Mouse (Mus musculus): Measurements from ENCODE around the gene Pheta1. TPM values are rescaled to one million over a fixed set of nuclear protein-coding genes. Genes with fewer than 3 reads are reported as not detected.

The Pheta1 gene
- polyA plus RNA-seq, 1 experiment from 2014 or later: 24.4 TPM

- Histone ChIP-seq H3K4me3 (ENCODE audit: low read depth, low read length) (peak overlapping the region; percentile 73), H3K9ac (ENCODE audit: low read length) (peak overlapping the region; percentile 74), H3K27me3 (replicated peaks; ENCODE audit: control insufficient read depth, insufficient read depth, low read length) (0 out of 2 replicates have a peak, but pooled peaks cover 4% of the 10 kb centered on the region), H3K27ac (ENCODE audit: low read depth) (peak overlapping the region; percentile 81), H3K4me1 (replicated peaks; ENCODE audit: control insufficient read depth, insufficient read depth, low read length) (peaks cover 46% of the 10 kb centered on the region), H3K9me3 (ENCODE audit: control insufficient read depth, low read length) (no peaks in the 10 kb centered on the region), H3K4me2 (ENCODE audit: low read length) (peak overlapping the region; percentile 63), H3K36me3 (ENCODE audit: control insufficient read depth, insufficient read depth, low read length) (no peaks in the 10 kb centered on the region)
- WGBS: under 1% methylated on average over 77 of the region's 77 CpGs
- ATAC-seq (replicated peaks; ENCODE audit: low FRiP score, low TSS enrichment, low read depth): peak; percentile 83
- DNase-seq (ENCODE audit: low spot score): peak; percentile 94
Measured at GRCm38 (mm10) chr5:121836692-121837415, 11.9 kb upstream of the Pheta1 start.

GRCm38 (mm10) chr5:121837441-121838340, 11.1 kb upstream of the Pheta1 start, which contains the start of gene Sh2b3:
Gene Sh2b3 (minus strand): TSS chr5:121837646.
- peak; percentile 70 for DNase-seq (ENCODE audit: low spot score)
- no peaks in the 10 kb centered on the region for H3K9me3 ChIP-seq (ENCODE audit: control insufficient read depth, low read length)
- peak within 1 kb of the TSS; percentile 73 for H3K4me3 ChIP-seq (ENCODE audit: low read depth, low read length)
- WGBS: 1% methylated on average over 35 of the region's 35 CpGs
- H3K4me1 ChIP-seq (replicated peaks; ENCODE audit: control insufficient read depth, insufficient read depth, low read length): peaks cover 38% of the 10 kb centered on the region
- no peaks in the 10 kb centered on the region for H3K36me3 ChIP-seq (ENCODE audit: control insufficient read depth, insufficient read depth, low read length)
- peak within 1 kb of the TSS; percentile 74 for H3K9ac ChIP-seq (ENCODE audit: low read length)
- 0 out of 2 replicates have a peak, but pooled peaks cover 4% of the 10 kb centered on the region for H3K27me3 ChIP-seq (replicated peaks; ENCODE audit: control insufficient read depth, insufficient read depth, low read length)
- peak within 1 kb of the TSS; percentile 81 for H3K27ac ChIP-seq (ENCODE audit: low read depth)
- H3K4me2 ChIP-seq (ENCODE audit: low read length): peak within 1 kb of the TSS; percentile 63
- peak; percentile 34; the same call in 1 of the 2 replicates for ATAC-seq (replicated peaks; ENCODE audit: low FRiP score, low TSS enrichment, low read depth)

- 2% methylated on average over 46 of the region's 46 CpGs for WGBS
- Histone ChIP-seq H3K27me3 (replicated peaks; ENCODE audit: control insufficient read depth, insufficient read depth, low read length) (peaks cover 10% of the 10 kb centered on the region), H3K9me3 (ENCODE audit: control insufficient read depth, low read length) (no peaks in the 10 kb centered on the region), H3K4me1 (replicated peaks; ENCODE audit: control insufficient read depth, insufficient read depth, low read length) (peaks cover 34% of the 10 kb centered on the region), H3K4me3 (ENCODE audit: low read depth, low read length) (peak overlapping the region; percentile 73), H3K27ac (ENCODE audit: low read depth) (peak overlapping the region; percentile 9; the same call in 1 of the 2 replicates), H3K9ac (ENCODE audit: low read length) (peak overlapping the region; percentile 22), H3K4me2 (ENCODE audit: low read length) (peak overlapping the region; percentile 63), H3K36me3 (ENCODE audit: control insufficient read depth, insufficient read depth, low read length) (no peaks in the 10 kb centered on the region)
- no peak for ATAC-seq (replicated peaks; ENCODE audit: low FRiP score, low TSS enrichment, low read depth)
- DNase-seq (ENCODE audit: low spot score): peak; percentile 76
Measured at GRCm38 (mm10) chr5:121838341-121839127, 10.2 kb upstream of the Pheta1 start.

- Histone ChIP-seq H3K4me1 (replicated peaks; ENCODE audit: control insufficient read depth, insufficient read depth, low read length) (peaks cover 29% of the 10 kb centered on the region), H3K4me3 (ENCODE audit: low read depth, low read length) (peak overlapping the region; percentile 73), H3K36me3 (ENCODE audit: control insufficient read depth, insufficient read depth, low read length) (no peaks in the 10 kb centered on the region), H3K27ac (ENCODE audit: low read depth) (0 out of 2 replicates have a peak overlapping the region, but pooled peaks have one; percentile 9), H3K9ac (ENCODE audit: low read length) (no peak overlapping the region; the same call in 1 of the 2 replicates), H3K4me2 (ENCODE audit: low read length) (peak overlapping the region; percentile 63), H3K9me3 (ENCODE audit: control insufficient read depth, low read length) (no peaks in the 10 kb centered on the region), H3K27me3 (replicated peaks; ENCODE audit: control insufficient read depth, insufficient read depth, low read length) (peaks cover 16% of the 10 kb centered on the region)
- DNase-seq (ENCODE audit: low spot score) (peak; percentile 58), ATAC-seq (replicated peaks; ENCODE audit: low FRiP score, low TSS enrichment, low read depth) (no peak)
- WGBS: 21% methylated on average over 7 of the region's 7 CpGs
Measured at GRCm38 (mm10) chr5:121839128-121839473, 9.7 kb upstream of the Pheta1 start.

GRCm38 (mm10) chr5:121841516-121841915, 7.3 kb upstream of the Pheta1 start:
- ATAC-seq (replicated peaks; ENCODE audit: low FRiP score, low TSS enrichment, low read depth) (no peak), DNase-seq (ENCODE audit: low spot score) (no peak)
- peaks cover 22% of the 10 kb centered on the region for H3K27me3 ChIP-seq (replicated peaks; ENCODE audit: control insufficient read depth, insufficient read depth, low read length)
- H3K4me3 ChIP-seq (ENCODE audit: low read depth, low read length): no peak overlapping the region
- no peak overlapping the region for H3K4me2 ChIP-seq (ENCODE audit: low read length)
- no peaks in the 10 kb centered on the region for H3K36me3 ChIP-seq (ENCODE audit: control insufficient read depth, insufficient read depth, low read length)
- H3K4me1 ChIP-seq (replicated peaks; ENCODE audit: control insufficient read depth, insufficient read depth, low read length): peaks cover 16% of the 10 kb centered on the region
- WGBS: 91% methylated on average over 9 of the region's 9 CpGs
- H3K9ac ChIP-seq (ENCODE audit: low read length): no peak overlapping the region
- no peak overlapping the region for H3K27ac ChIP-seq (ENCODE audit: low read depth)
- H3K9me3 ChIP-seq (ENCODE audit: control insufficient read depth, low read length): no peaks in the 10 kb centered on the region

- DNase-seq (ENCODE audit: low spot score): no peak
- Histone ChIP-seq H3K9ac (ENCODE audit: low read length) (no peak overlapping the region), H3K36me3 (ENCODE audit: control insufficient read depth, insufficient read depth, low read length) (no peaks in the 10 kb centered on the region), H3K27ac (ENCODE audit: low read depth) (no peak overlapping the region), H3K27me3 (replicated peaks; ENCODE audit: control insufficient read depth, insufficient read depth, low read length) (peaks cover 22% of the 10 kb centered on the region), H3K4me2 (ENCODE audit: low read length) (no peak overlapping the region), H3K9me3 (ENCODE audit: control insufficient read depth, low read length) (no peaks in the 10 kb centered on the region), H3K4me1 (replicated peaks; ENCODE audit: control insufficient read depth, insufficient read depth, low read length) (peaks cover 16% of the 10 kb centered on the region), H3K4me3 (ENCODE audit: low read depth, low read length) (no peak overlapping the region)
- ATAC-seq (replicated peaks; ENCODE audit: low FRiP score, low TSS enrichment, low read depth): no peak
- 51% methylated on average over 10 of the region's 10 CpGs for WGBS
Measured at GRCm38 (mm10) chr5:121841973-121842372, 6.8 kb upstream of the Pheta1 start.

GRCm38 (mm10) chr5:121842665-121843118, 6.1 kb upstream of the Pheta1 start:
- Histone ChIP-seq H3K27me3 (replicated peaks; ENCODE audit: control insufficient read depth, insufficient read depth, low read length) (peaks cover 20% of the 10 kb centered on the region), H3K36me3 (ENCODE audit: control insufficient read depth, insufficient read depth, low read length) (no peaks in the 10 kb centered on the region), H3K27ac (ENCODE audit: low read depth) (no peak overlapping the region), H3K4me3 (ENCODE audit: low read depth, low read length) (peak overlapping the region; percentile 42), H3K4me1 (replicated peaks; ENCODE audit: control insufficient read depth, insufficient read depth, low read length) (peaks cover 11% of the 10 kb centered on the region), H3K9me3 (ENCODE audit: control insufficient read depth, low read length) (no peaks in the 10 kb centered on the region), H3K4me2 (ENCODE audit: low read length) (peak overlapping the region; percentile 70), H3K9ac (ENCODE audit: low read length) (peak overlapping the region; percentile 36; the same call in 1 of the 2 replicates)
- ATAC-seq (replicated peaks; ENCODE audit: low FRiP score, low TSS enrichment, low read depth): peak; percentile 47
- under 1% methylated on average over 33 of the region's 33 CpGs for WGBS
- peak; percentile 89 for DNase-seq (ENCODE audit: low spot score)

Measured in intestine, embryonic 14.5 days (tissue).